Mouse (Mus musculus) forebrain, embryonic 13.5 days (tissue): ENCODE data around the gene Ptger2. TPM values are rescaled to one million over a fixed set of nuclear protein-coding genes. Genes with fewer than 3 reads are reported as not detected.

Experiments used
- ATAC-seq: fragments of 200-750 bp; cut with Nextera tagmentation; 2 replicates; pipeline ENCODE4 v1.8.0; 2017
- H3K27ac ChIP-seq: fragments of 300-500 bp; sonication (generic); 2 replicates; pipeline ENCODE4 v1.5.1; 2015; ENCODE audit warnings: inconsistent platforms, mild to moderate bottlenecking, moderate library complexity
- H3K27me3 ChIP-seq: fragments of 300-500 bp; sonication (generic); 2 replicates; pipeline ENCODE4 v1.6.1; 2015; ENCODE audit warnings: mild to moderate bottlenecking, inconsistent platforms
- H3K36me3 ChIP-seq: fragments of 300-500 bp; sonication (generic); 2 replicates; pipeline ENCODE4 v1.6.1; 2015; ENCODE audit warnings: mild to moderate bottlenecking, inconsistent platforms; ENCODE audit not compliant: poor library complexity, severe bottlenecking
- H3K4me1 ChIP-seq: fragments of 300-500 bp; sonication (generic); 2 replicates; pipeline ENCODE4 v1.6.1; 2015; ENCODE audit warnings: inconsistent platforms
- H3K4me2 ChIP-seq: fragments of 300-500 bp; sonication (generic); 2 replicates; pipeline ENCODE4 v1.6.1; 2015; ENCODE audit warnings: inconsistent platforms, mild to moderate bottlenecking, moderate library complexity
- H3K4me3 ChIP-seq: fragments of 300-500 bp; sonication (generic); 2 replicates; pipeline ENCODE4 v1.5.1; 2015; ENCODE audit warnings: mild to moderate bottlenecking, inconsistent platforms
- H3K9ac ChIP-seq: fragments of 300-500 bp; sonication (generic); 2 replicates; pipeline ENCODE4 v1.6.1; 2015; ENCODE audit warnings: mild to moderate bottlenecking, inconsistent platforms
- H3K9me3 ChIP-seq: fragments of 300-500 bp; sonication (generic); replicated peaks from 2 replicates; pipeline ENCODE4 v1.6.1; 2016; ENCODE audit warnings: inconsistent platforms
- WGBS: fragments of 180-500 bp; shearing (Covaris S2); methylation state at CpG from one replicate; pipeline ENCODE4 v1.1.7; 2015; 5-methylcytosine and 5-hydroxymethylcytosine counted together
- microRNA counts: library from miRNA; unstranded; fragments of <30 nt; microRNA quantifications from one replicate; lab custom pipeline; 2016
- microRNA-seq: library from miRNA; unstranded; fragments of <30 nt; microRNA quantifications from one replicate; pipeline ENCODE4, GENCODE M21; 2016
- polyA plus RNA-seq: library from polyadenylated mRNA; unstranded; fragments of >200 nt; fragmentation: Nextera tagmentation; extraction: Ambion mirVana; gene quantifications from 2 replicates; pipeline ENCODE4 v1.2.1, GENCODE M21; 2015

The Ptger2 gene
- polyA plus RNA-seq, 1 experiment from 2014 or later = 0.05 TPM

DNA sequence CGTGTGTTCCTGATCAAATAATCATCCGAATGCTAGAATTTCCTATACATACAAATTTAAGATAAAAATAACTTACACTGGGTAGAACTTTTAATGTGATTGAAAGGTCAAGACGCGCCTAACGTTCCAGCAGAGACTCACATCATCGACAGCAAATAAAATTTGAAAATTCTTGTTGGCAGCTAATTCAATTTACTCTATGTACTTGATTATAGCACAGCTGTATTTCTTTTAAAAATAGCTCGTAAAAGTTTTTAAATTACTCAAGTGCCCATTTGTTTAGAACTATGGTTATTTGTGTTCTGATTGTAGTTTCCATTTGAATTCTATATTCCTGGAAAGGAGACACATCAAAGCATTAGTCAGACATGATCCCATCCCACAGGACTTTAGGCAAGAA is 63.1 kb downstream of the Ptger2 start:
- H3K4me2 ChIP-seq = no peak overlapping the region
- H3K36me3 ChIP-seq = no peaks in the 10 kb centered on the region
- H3K27me3 ChIP-seq = no peaks in the 10 kb centered on the region
- no peak overlapping the region for H3K4me3 ChIP-seq
- H3K9me3 ChIP-seq = no peaks in the 10 kb centered on the region
- WGBS = 93% methylated on average over 7 of the region's 7 CpGs
- no peak overlapping the region for H3K27ac ChIP-seq
- no peak for ATAC-seq
- H3K4me1 ChIP-seq = no peaks in the 10 kb centered on the region
- no peak overlapping the region for H3K9ac ChIP-seq

MicroRNA genes within 50 kb of the gene (microRNA counts, 519-probe panel; counts per million panel counts)
- microRNA mmu-miR-327 (lab: Ali Mortazavi, UCI) = 177 counts per million, percentile 53 among the panel's probes with 10 or more counts

Small RNAs within 50 kb of the gene (microRNA-seq; reads per million reads assigned to microRNA genes)
- not detected for gene Mir327

Other genes starting within 250 kb of the Ptger2 start
- not detected in 2 replicates for gene Gm8267, start 237.9 kb upstream of the Ptger2 start, polyA plus RNA-seq
- gene Ptgdr, start 128.8 kb upstream of the Ptger2 start, polyA plus RNA-seq = 0.06 and 0.08 TPM in 2 replicates
- gene Gpr137c, start 231.5 kb downstream of the Ptger2 start, polyA plus RNA-seq = 12.1 and 12.5 TPM in 2 replicates
- 25.6 and 26.1 TPM in 2 replicates for gene Txndc16, start 232.1 kb downstream of the Ptger2 start, polyA plus RNA-seq